ENCODE assay signal across 28 mouse cellular contexts in genomic region chr9:117900631-117901030, GRCm38 (mm10).
"Had no signal": no experiment of that assay in that cellular context is flagged by ENCODE, and none has a peak within 500 bp of the region (broad histone marks: within the 10 kb centered on the region; RNA-seq: fewer than 3 reads in every experiment).

No protein-coding gene starts in this region.

- H3K4me2 ChIP-seq: heart, embryonic 13.5 days; heart, embryonic 15.5 days; hindbrain, embryonic 12.5 days; hindbrain, embryonic 14.5 days; intestine, embryonic 15.5 days; limb, embryonic 12.5 days; liver, embryonic 11.5 days; liver, embryonic 13.5 days; liver, embryonic 15.5 days had no signal

- H3K27me3 ChIP-seq: heart, embryonic 15.5 days; hindbrain, embryonic 12.5 days; intestine, embryonic 15.5 days; limb, embryonic 12.5 days; liver, embryonic 13.5 days; liver, embryonic 15.5 days had no signal

- H3K4me3 ChIP-seq: gastrocnemius, adult 2 months; heart, embryonic 13.5 days; heart, embryonic 15.5 days; hindbrain, embryonic 10.5 days; hindbrain, embryonic 12.5 days; intestine, embryonic 15.5 days; layer of hippocampus, adult 2 months; left cerebral cortex, adult 2 months; limb, embryonic 10.5 days; limb, embryonic 12.5 days; liver, embryonic 13.5 days; liver, embryonic 15.5 days had no signal

- DNase-seq: gastrocnemius, adult 2 months; gastrocnemius, postnatal 10 days; gastrocnemius, postnatal 25 days; heart, adult 18-20 months; heart, postnatal 4 days; kidney, adult 18-20 months; kidney, adult 8-10 months; kidney, postnatal 10 days; kidney, postnatal 25 days; kidney, postnatal 4 days; liver; liver, embryonic 13.5 days; liver, postnatal 0 days had no signal

- H3K9me3 ChIP-seq: heart, embryonic 15.5 days; hindbrain, embryonic 10.5 days; hindbrain, embryonic 12.5 days; intestine, embryonic 15.5 days; limb, embryonic 10.5 days; limb, embryonic 12.5 days; liver, embryonic 13.5 days; liver, embryonic 15.5 days had no signal

- ATAC-seq: hindbrain, embryonic 16.5 days; inflammation-experienced regulatory T-cells, adult 6 months; intestine, embryonic 15.5 days; intestine, postnatal 0 days; liver, postnatal 0 days had no signal

- H3K36me3 ChIP-seq: heart, embryonic 13.5 days; heart, embryonic 15.5 days; hindbrain, embryonic 10.5 days; hindbrain, embryonic 12.5 days; intestine, embryonic 15.5 days; limb, embryonic 10.5 days; limb, embryonic 12.5 days; liver, embryonic 13.5 days; liver, embryonic 15.5 days had no signal

- H3K27ac ChIP-seq: gastrocnemius, adult 2 months; heart, embryonic 13.5 days; heart, embryonic 15.5 days; hindbrain, embryonic 10.5 days; hindbrain, embryonic 12.5 days; hindbrain, embryonic 14.5 days; intestine, embryonic 15.5 days; layer of hippocampus, adult 2 months; left cerebral cortex, adult 2 months; limb, embryonic 10.5 days; limb, embryonic 12.5 days; liver, embryonic 13.5 days; liver, embryonic 15.5 days had no signal

- H3K4me1 ChIP-seq: hindbrain, embryonic 10.5 days; hindbrain, embryonic 12.5 days; intestine, embryonic 15.5 days; limb, embryonic 12.5 days; liver, embryonic 13.5 days; liver, embryonic 15.5 days had no signal

- H3K9ac ChIP-seq: heart, embryonic 13.5 days; heart, embryonic 15.5 days; hindbrain, embryonic 12.5 days; hindbrain, embryonic 14.5 days; intestine, embryonic 15.5 days; limb, embryonic 12.5 days; liver, embryonic 13.5 days; liver, embryonic 15.5 days; liver, postnatal 0 days had no signal
